Mouse (Mus musculus) CH12.LX (cell line): ENCODE results near the gene Dnm3. TPM values are rescaled to one million over a fixed set of nuclear protein-coding genes. Genes with fewer than 3 reads are reported as not detected.

Source experiments
- DNase-seq: peaks from one replicate; pipeline ENCODE4 v3.0.0-alpha.2; 2013; ENCODE audit errors: extremely low read depth
- H3K27ac ChIP-seq: 2 replicates; pipeline ENCODE4 v1.5.1; 2012; ENCODE audit warnings: low read depth, mild to moderate bottlenecking, control low read depth, moderate library complexity; ENCODE audit not compliant: insufficient read depth
- H3K27me3 ChIP-seq: replicated peaks from 2 replicates; pipeline ENCODE3; 2012; ENCODE audit warnings: inconsistent platforms
- H3K36me3 ChIP-seq, 2 experiments: replicated peaks in 1 of 2; 2 replicates each; pipeline versions ENCODE3 to v1.6.1; 2012; ENCODE audit warnings: inconsistent platforms in 1 of 2, low read length in 1 of 2, mild to moderate bottlenecking in 1 of 2, mixed read lengths in 1 of 2, moderate library complexity in 1 of 2; ENCODE audit not compliant: control insufficient read depth in 1 of 2, insufficient read depth in 1 of 2
- H3K4me1 ChIP-seq, 2 experiments: 2 replicates each; pipeline ENCODE4 v1.6.1; 2012; ENCODE audit warnings: inconsistent platforms in 1 of 2, moderate library complexity in 1 of 2; ENCODE audit not compliant: insufficient read depth in 2 of 2, control insufficient read depth in 1 of 2
- H3K4me2 ChIP-seq: 2 replicates; pipeline ENCODE4 v1.6.1; 2012; ENCODE audit warnings: low read depth, mild to moderate bottlenecking, control low read depth; ENCODE audit not compliant: poor library complexity, insufficient read depth, severe bottlenecking
- H3K4me3 ChIP-seq, 3 experiments: fragments of 150-350 bp in 1 of 3; sonication (generic) in 1 of 3; replicated peaks in 1 of 3; 2 replicates each; pipeline versions ENCODE3 to v1.5.1; 2011 to 2012; ENCODE audit warnings: low read depth in 2 of 3, low read length in 2 of 3, mild to moderate bottlenecking in 2 of 3, moderate library complexity in 2 of 3, control low read depth in 1 of 3, improper control_type of control experiment in 1 of 3, inconsistent platforms in 1 of 3, mixed read lengths in 1 of 3; ENCODE audit not compliant: poor library complexity in 1 of 3
- H3K79me2 ChIP-seq: replicated peaks from 2 replicates; pipeline ENCODE4 v1.6.1; 2012; ENCODE audit warnings: mild to moderate bottlenecking, moderate library complexity; ENCODE audit not compliant: control insufficient read depth, poor library complexity, insufficient read depth, severe bottlenecking; ENCODE audit errors: extremely low read depth
- H3K9ac ChIP-seq: 2 replicates; pipeline ENCODE4 v1.6.1; 2012; ENCODE audit warnings: low read depth, mild to moderate bottlenecking, control low read depth, moderate library complexity; ENCODE audit not compliant: insufficient read depth
- H3K9me3 ChIP-seq: replicated peaks from 2 replicates; pipeline ENCODE3; 2012; ENCODE audit warnings: low read length, inconsistent platforms, mixed read lengths
- BHLHE40 ChIP-seq: IDR thresholded peaks from 2 replicates; pipeline ENCODE4 v1.6.1; 2011; ENCODE audit warnings: mild to moderate bottlenecking, low read depth, low read length, improper control_type of control experiment
- CHD1 ChIP-seq: IDR thresholded peaks from 2 replicates; pipeline ENCODE4 v1.6.1; 2012; ENCODE audit warnings: low read depth, low read length, improper control_type of control experiment, inconsistent platforms
- CHD2 ChIP-seq: IDR thresholded peaks from 2 replicates; pipeline ENCODE4 v1.6.1; 2011; ENCODE audit warnings: low read length, improper control_type of control experiment
- CTCF ChIP-seq, 2 experiments: IDR thresholded peaks in 1 of 2; conservative IDR thresholded peaks in 1 of 2; 2 replicates each; pipeline ENCODE4 v1.5.1; 2011 to 2012; ENCODE audit warnings: low read depth in 2 of 2, low read length in 2 of 2, improper control_type of control experiment in 1 of 2, inconsistent platforms in 1 of 2, mild to moderate bottlenecking in 1 of 2, moderate library complexity in 1 of 2
- E2F4 ChIP-seq: IDR thresholded peaks from 2 replicates; pipeline ENCODE4 v1.6.1; 2011; ENCODE audit warnings: low read depth, low read length, improper control_type of control experiment; ENCODE audit not compliant: insufficient replicate concordance
- ELF1 ChIP-seq: IDR thresholded peaks from 2 replicates; pipeline ENCODE4 v1.6.1; 2014; ENCODE audit warnings: low read depth, mild to moderate bottlenecking, inconsistent platforms, low read length, improper control_type of control experiment
- ETS1 ChIP-seq: conservative IDR thresholded peaks from 2 replicates; pipeline ENCODE4 v1.6.1; 2012; ENCODE audit warnings: low read depth, mild to moderate bottlenecking, inconsistent platforms, low read length, improper control_type of control experiment, moderate library complexity
- GABPA ChIP-seq: IDR thresholded peaks from 2 replicates; pipeline ENCODE4 v1.6.1; 2012; ENCODE audit warnings: low read depth, low read length, improper control_type of control experiment, inconsistent platforms; ENCODE audit not compliant: insufficient replicate concordance
- HCFC1 ChIP-seq: IDR thresholded peaks from 2 replicates; pipeline ENCODE4 v1.6.1; 2012; ENCODE audit warnings: low read depth, mild to moderate bottlenecking, inconsistent platforms, low read length, improper control_type of control experiment
- IRF4 ChIP-seq: IDR thresholded peaks from 2 replicates; pipeline ENCODE4 v1.6.1; 2014; ENCODE audit warnings: low read depth, mild to moderate bottlenecking, inconsistent platforms, low read length, improper control_type of control experiment
- JUN ChIP-seq: IDR thresholded peaks from 2 replicates; pipeline ENCODE4 v1.6.1; 2011; ENCODE audit warnings: low read depth, mild to moderate bottlenecking, low read length, improper control_type of control experiment, moderate library complexity; ENCODE audit not compliant: insufficient read depth
- KAT2A ChIP-seq: IDR thresholded peaks from 2 replicates; pipeline ENCODE4 v1.6.1; 2012; ENCODE audit warnings: low read length, improper control_type of control experiment, inconsistent platforms; ENCODE audit not compliant: insufficient replicate concordance
- MAFK ChIP-seq: IDR thresholded peaks from 2 replicates; pipeline ENCODE4 v1.6.1; 2011; ENCODE audit warnings: low read length, improper control_type of control experiment; ENCODE audit not compliant: insufficient replicate concordance
- MAX ChIP-seq: IDR thresholded peaks from 2 replicates; pipeline ENCODE4 v1.6.1; 2011; ENCODE audit warnings: low read length, improper control_type of control experiment
- MAZ ChIP-seq: IDR thresholded peaks from 2 replicates; pipeline ENCODE4 v1.6.1; 2012; ENCODE audit warnings: low read depth, mild to moderate bottlenecking, inconsistent platforms, low read length, improper control_type of control experiment, moderate library complexity
- MEF2A ChIP-seq: IDR thresholded peaks from 2 replicates; pipeline ENCODE4 v1.6.1; 2014; ENCODE audit warnings: low read depth, mild to moderate bottlenecking, inconsistent platforms, low read length, improper control_type of control experiment, borderline replicate concordance
- MXI1 ChIP-seq: IDR thresholded peaks from 2 replicates; pipeline ENCODE4 v1.6.1; 2011; ENCODE audit warnings: mild to moderate bottlenecking, low read depth, low read length, improper control_type of control experiment
- MYC ChIP-seq: IDR thresholded peaks from 2 replicates; pipeline ENCODE4 v1.6.1; 2011; ENCODE audit warnings: low read depth, mild to moderate bottlenecking, improper control_type of control experiment, low read length
- NELFE ChIP-seq: IDR thresholded peaks from 2 replicates; pipeline ENCODE4 v1.6.1; 2011; ENCODE audit warnings: low read depth, low read length, improper control_type of control experiment
- NRF1 ChIP-seq: IDR thresholded peaks from 2 replicates; pipeline ENCODE4 v1.6.1; 2014; ENCODE audit warnings: low read depth, mild to moderate bottlenecking, inconsistent platforms, low read length, improper control_type of control experiment, moderate library complexity
- PAX5 ChIP-seq: IDR thresholded peaks from 2 replicates; pipeline ENCODE4 v1.6.1; 2012; ENCODE audit warnings: low read length, inconsistent platforms, mixed read lengths
- POLR2A ChIP-seq: IDR thresholded peaks from 2 replicates; pipeline ENCODE4 v1.6.1; 2011; ENCODE audit warnings: low read depth, mild to moderate bottlenecking, improper control_type of control experiment, low read length
- POLR2AphosphoS2 ChIP-seq: IDR thresholded peaks from 2 replicates; pipeline ENCODE4 v1.6.1; 2011; ENCODE audit warnings: low read depth, low read length, improper control_type of control experiment
- RAD21 ChIP-seq: IDR thresholded peaks from 2 replicates; pipeline ENCODE4 v1.6.1; 2011; ENCODE audit warnings: low read depth, mild to moderate bottlenecking, low read length, improper control_type of control experiment, moderate library complexity
- SIN3A ChIP-seq: IDR thresholded peaks from 2 replicates; pipeline ENCODE4 v1.6.1; 2012; ENCODE audit warnings: low read length, improper control_type of control experiment, inconsistent platforms
- SMC3 ChIP-seq: IDR thresholded peaks from 2 replicates; pipeline ENCODE4 v1.6.1; 2011; ENCODE audit warnings: low read depth, low read length, improper control_type of control experiment
- TBP ChIP-seq: conservative IDR thresholded peaks from 2 replicates; pipeline ENCODE4 v1.6.1; 2011; ENCODE audit warnings: low read depth, low read length, improper control_type of control experiment
- TCF12 ChIP-seq: IDR thresholded peaks from 2 replicates; pipeline ENCODE4 v1.6.1; 2014; ENCODE audit warnings: low read depth, mild to moderate bottlenecking, inconsistent platforms, low read length, improper control_type of control experiment
- UBTF ChIP-seq: IDR thresholded peaks from 2 replicates; pipeline ENCODE4 v1.6.1; 2012; ENCODE audit warnings: low read depth, mild to moderate bottlenecking, inconsistent platforms, low read length, improper control_type of control experiment, moderate library complexity
- USF1 ChIP-seq: IDR thresholded peaks from 2 replicates; pipeline ENCODE4 v1.6.1; 2014; ENCODE audit warnings: low read depth, mild to moderate bottlenecking, inconsistent platforms, low read length, improper control_type of control experiment
- USF2 ChIP-seq: conservative IDR thresholded peaks from 2 replicates; pipeline ENCODE4 v1.6.1; 2011; ENCODE audit warnings: low read depth, low read length, improper control_type of control experiment
- ZKSCAN1 ChIP-seq: IDR thresholded peaks from 2 replicates; pipeline ENCODE4 v1.6.1; 2012; ENCODE audit warnings: low read depth, inconsistent platforms, low read length, improper control_type of control experiment, borderline replicate concordance
- ZMIZ1 ChIP-seq: IDR thresholded peaks from 2 replicates; pipeline ENCODE4 v1.6.1; 2012; ENCODE audit warnings: low read depth, mild to moderate bottlenecking, inconsistent platforms, low read length, improper control_type of control experiment
- ZNF384 ChIP-seq: IDR thresholded peaks from 2 replicates; pipeline ENCODE4 v1.6.1; 2012; ENCODE audit warnings: low read depth, low read length, improper control_type of control experiment, inconsistent platforms
- dilution Hi-C: fragments of 300-500 bp; cut with MboI; formaldehyde crosslinking; loops from 2 replicates; pipeline ENCODE4 v1.14.3; 2020; ENCODE audit warnings: low sequenced_read_pairs; ENCODE audit not compliant: extremely low pct_unique_long_range_greater_than_20kb, extremely low pct_ligation_motif_present
- in situ Hi-C: fragments of 300-500 bp; cut with MboI; formaldehyde crosslinking; loops from 3 replicates; pipeline ENCODE4 v1.14.3; 2019; ENCODE audit warnings: low sequenced_read_pairs, low pct_ligation_motif_present, low pct_unique_long_range_greater_than_20kb, mixed read lengths
- polyA plus RNA-seq: library from polyadenylated mRNA; unstranded; fragments of >175 nt; gene quantifications from 2 replicates; pipeline ENCODE4 v1.2.1, GENCODE M21; 2012; ENCODE audit warnings: low read depth; ENCODE audit not compliant: insufficient read length
- total RNA-seq, 2 experiments: library from RNA; depleted of rRNA; stranded (reverse); fragments of 300-350 nt in 1 of 2; fragments of >200 nt in 1 of 2; gene quantifications; 2 replicates each; pipeline ENCODE4 v1.2.3; 2012 to 2014

Gene Dnm3
- total and polyA plus RNA-seq, 3 experiments = 3.6 to 9.5 (median 6.9) TPM

GRCm38 (mm10) chr1:162094523-162095272 is 383.1 kb downstream of the Dnm3 start (continued):
- TF ChIP-seq ZNF384 (peak; percentile 79; the same call in 1 of the 2 replicates), SIN3A (peak; percentile 56; the same call in 1 of the 2 replicates), BHLHE40 (peak; percentile 88), KAT2A (no peak)

- Histone ChIP-seq H3K4me2 (peak overlapping the region; percentile 57), H3K4me3 (no peak overlapping the region), H3K9me3 (peaks cover 3% of the 10 kb centered on the region), H3K36me3 (no peaks in the 10 kb centered on the region), H3K27ac (peak overlapping the region; percentile 94), H3K9ac (peak overlapping the region; percentile 50), H3K27me3 (no peaks in the 10 kb centered on the region), H3K79me2 (no peaks in the 10 kb centered on the region; the same call in 1 of the 2 replicates), H3K4me1 (peaks cover 3 to 28% of the 10 kb centered on the region in 2 experiments)
- dilution Hi-C loops = no loop called here
- in situ Hi-C loops = no loop called here
- peak; percentile 93 for DNase-seq
- peak; percentile 83 for TF ChIP-seq MAFK
- no peak for TF ChIP-seq TBP
- TF ChIP-seq RAD21 = peak; percentile 12
- TF ChIP-seq ZKSCAN1 = no peak
- TF ChIP-seq ETS1 = peak; percentile 91
- no peak for TF ChIP-seq GABPA
- TF ChIP-seq KAT2A = no peak
- TF ChIP-seq IRF4 = peak; percentile 98
- no peak for TF ChIP-seq SIN3A
- TF ChIP-seq MXI1 = no peak
- TF ChIP-seq NRF1 = no peak
- no peak for TF ChIP-seq USF1
- peak; percentile 59 for TF ChIP-seq POLR2A
- peak; percentile 12; the same call in 1 of the 2 replicates for TF ChIP-seq MAZ
- TF ChIP-seq ZMIZ1 = no peak
- no peak for TF ChIP-seq CTCF (conservative IDR thresholded peaks at IDR 0.05 in 1 of 2, IDR thresholded peaks at IDR 0.05 in 1 of 2; ENCODE audit: low read depth in 2 of 2, low read length in 2 of 2)
- peak; percentile 98 for TF ChIP-seq MEF2A
- peak; percentile 91 for TF ChIP-seq MYC
- no peak for TF ChIP-seq CHD1
- no peak for TF ChIP-seq USF2
- TF ChIP-seq HCFC1 = no peak
- peak; percentile 81 for TF ChIP-seq MAX
- TF ChIP-seq TCF12 = peak; percentile 81
- no peak for TF ChIP-seq NELFE
- TF ChIP-seq ZNF384 = peak; percentile 95
- peak; percentile 57; the same call in 1 of the 2 replicates for TF ChIP-seq CHD2
- peak; percentile 94 for TF ChIP-seq JUN
- no peak for TF ChIP-seq PAX5
- TF ChIP-seq UBTF = no peak
- TF ChIP-seq SMC3 = no peak; the same call in 1 of the 2 replicates
- no peak for TF ChIP-seq POLR2AphosphoS2
- TF ChIP-seq ELF1 = no peak
- TF ChIP-seq E2F4 = no peak
Measured at GRCm38 (mm10) chr1:162093806-162094522, 383.9 kb downstream of the Dnm3 start.
